Mouse (Mus musculus) intestine, embryonic 16.5 days (tissue): ENCODE data around the gene Ahctf1. TPM values are rescaled to one million over a fixed set of nuclear protein-coding genes. Genes with fewer than 3 reads are reported as not detected.

Experiments
- ATAC-seq: fragments of 200-750 bp; cut with Nextera tagmentation; 2 replicates; pipeline ENCODE4 v1.8.0; 2017; ENCODE audit warnings: moderate TSS enrichment, moderate library complexity
- H3K27ac ChIP-seq: fragments of 300-500 bp; sonication (generic); 2 replicates; pipeline ENCODE4 v1.5.1; 2014; ENCODE audit warnings: mild to moderate bottlenecking, low read length
- H3K27me3 ChIP-seq: fragments of 300-500 bp; sonication (generic); replicated peaks from 2 replicates; pipeline ENCODE4 v1.6.1; 2014; ENCODE audit warnings: low read length, control low read depth, mixed read lengths; ENCODE audit not compliant: control insufficient read depth, insufficient read depth
- H3K36me3 ChIP-seq: fragments of 300-500 bp; sonication (generic); 2 replicates; pipeline ENCODE4 v1.6.1; 2014; ENCODE audit warnings: low read length, control low read depth; ENCODE audit not compliant: control insufficient read depth, insufficient read depth
- H3K4me1 ChIP-seq: fragments of 300-500 bp; sonication (generic); 2 replicates; pipeline ENCODE4 v1.6.1; 2014; ENCODE audit warnings: low read length, control low read depth, mixed read lengths; ENCODE audit not compliant: control insufficient read depth, insufficient read depth
- H3K4me2 ChIP-seq: fragments of 300-500 bp; sonication (generic); 2 replicates; pipeline ENCODE4 v1.6.1; 2014; ENCODE audit warnings: low read depth, low read length, control low read depth
- H3K4me3 ChIP-seq: fragments of 300-500 bp; sonication (generic); 2 replicates; pipeline ENCODE4 v1.5.1; 2014; ENCODE audit warnings: mild to moderate bottlenecking, low read length
- H3K9ac ChIP-seq: fragments of 300-500 bp; sonication (generic); 2 replicates; pipeline ENCODE4 v1.6.1; 2014; ENCODE audit warnings: low read depth, low read length
- H3K9me3 ChIP-seq: fragments of 300-500 bp; sonication (generic); 2 replicates; pipeline ENCODE4 v1.6.1; 2016; ENCODE audit warnings: low read length, control low read depth; ENCODE audit not compliant: control insufficient read depth
- WGBS: fragments of 180-500 bp; shearing (Covaris S2); extraction: QIAGEN DNeasy Blood & Tissue Kit; methylation state at CpG from one replicate; pipeline ENCODE4 v1.1.7; 2014; 5-methylcytosine and 5-hydroxymethylcytosine counted together
- polyA plus RNA-seq: library from polyadenylated mRNA; unstranded; fragments of >200 nt; fragmentation: Nextera tagmentation; extraction: Ambion mirVana; gene quantifications from 2 replicates; pipeline ENCODE4 v1.2.1, GENCODE M21; 2015

The Ahctf1 gene
- 12.3 and 12.9 TPM in 2 replicates for polyA plus RNA-seq

DNA sequence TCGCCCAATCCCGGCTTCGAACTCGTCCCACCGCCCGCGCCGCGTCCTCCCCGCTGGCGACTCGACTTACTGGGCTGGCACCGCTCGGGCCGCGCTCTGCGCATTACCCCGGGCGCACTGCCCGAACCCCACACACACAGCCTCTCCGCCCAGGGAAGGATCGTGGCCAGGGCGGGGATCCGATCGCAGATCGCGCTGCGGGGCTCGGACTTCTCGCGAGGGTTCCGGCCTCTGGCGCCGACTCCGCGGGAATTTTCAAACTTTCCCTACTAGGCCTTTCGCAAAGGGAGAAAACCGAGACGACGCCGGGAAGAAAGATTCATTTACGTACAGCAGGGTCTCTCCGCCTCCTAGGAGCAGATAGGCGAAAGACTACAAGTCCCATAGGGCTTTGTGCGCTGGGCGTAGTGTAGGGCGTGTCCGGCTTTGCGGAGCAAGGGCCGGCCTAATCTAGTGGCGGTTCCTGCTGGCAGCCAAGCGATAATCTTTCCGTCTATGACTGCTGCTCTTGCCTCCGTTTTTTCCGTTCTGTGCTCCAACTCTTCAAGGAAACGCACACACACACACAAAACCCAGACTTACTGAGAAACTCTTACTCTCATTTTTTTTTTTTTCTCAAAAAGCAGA is at the start of gene Ahctf1:
TSS of gene Ahctf1 (minus strand) at position 168 of the 627 bp plus-strand sequence.
- peak within 1 kb of the TSS; percentile 93 for H3K9ac ChIP-seq
- no peaks in the 10 kb centered on the region for H3K36me3 ChIP-seq
- WGBS: under 1% methylated on average over 56 of the region's 56 CpGs
- ATAC-seq: peak; percentile 99
- no peaks in the 10 kb centered on the region for H3K9me3 ChIP-seq
- H3K27me3 ChIP-seq: no peaks in the 10 kb centered on the region
- peak within 1 kb of the TSS; percentile 98 for H3K27ac ChIP-seq
- H3K4me1 ChIP-seq: peaks cover 15% of the 10 kb centered on the region
- peak within 1 kb of the TSS; percentile 75 for H3K4me2 ChIP-seq
- H3K4me3 ChIP-seq: peak within 1 kb of the TSS; percentile 86

DNA sequence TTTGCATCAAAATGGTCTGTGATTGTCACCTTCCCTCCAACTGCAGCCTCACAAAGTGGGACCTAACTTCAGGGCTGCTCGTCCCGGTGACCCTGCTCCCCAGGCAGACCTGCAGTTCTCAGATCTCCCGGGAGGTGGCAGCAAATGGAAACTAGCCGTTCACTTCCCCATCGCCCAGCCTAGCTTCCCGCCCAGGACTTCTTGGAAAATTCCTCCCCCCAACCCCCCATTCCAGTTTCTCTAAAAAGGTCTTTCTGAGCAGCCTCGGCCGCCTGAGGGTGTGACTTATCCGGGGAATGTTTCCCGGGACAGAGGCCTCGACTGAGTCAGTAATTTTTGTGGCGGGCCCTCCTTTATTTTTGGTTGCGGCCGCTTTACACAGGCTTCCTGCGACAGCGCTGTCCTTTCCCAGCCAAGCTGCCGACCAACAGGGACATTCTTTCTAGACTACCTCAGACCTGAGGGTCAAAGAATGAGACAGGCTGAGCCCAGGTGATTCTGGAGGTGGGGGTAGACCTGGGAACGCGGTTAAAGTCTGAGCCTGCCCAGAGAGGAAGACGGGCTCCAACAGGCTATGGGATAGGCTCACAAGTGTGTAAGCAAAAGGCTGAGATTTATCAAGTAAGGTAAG is 44.4 kb upstream of the Ahctf1 start:
- Histone ChIP-seq H3K4me3 (peak overlapping the region; percentile 49), H3K36me3 (no peaks in the 10 kb centered on the region), H3K27ac (0 out of 2 replicates have a peak overlapping the region, but pooled peaks have one; percentile 23), H3K4me2 (peak overlapping the region; percentile 83), H3K27me3 (no peaks in the 10 kb centered on the region), H3K9me3 (no peaks in the 10 kb centered on the region), H3K4me1 (peaks cover 4% of the 10 kb centered on the region; the same call in 1 of the 2 replicates), H3K9ac (peak overlapping the region; percentile 72)
- WGBS: 2% methylated on average over 20 of the region's 20 CpGs
- peak; percentile 78 for ATAC-seq

DNA sequence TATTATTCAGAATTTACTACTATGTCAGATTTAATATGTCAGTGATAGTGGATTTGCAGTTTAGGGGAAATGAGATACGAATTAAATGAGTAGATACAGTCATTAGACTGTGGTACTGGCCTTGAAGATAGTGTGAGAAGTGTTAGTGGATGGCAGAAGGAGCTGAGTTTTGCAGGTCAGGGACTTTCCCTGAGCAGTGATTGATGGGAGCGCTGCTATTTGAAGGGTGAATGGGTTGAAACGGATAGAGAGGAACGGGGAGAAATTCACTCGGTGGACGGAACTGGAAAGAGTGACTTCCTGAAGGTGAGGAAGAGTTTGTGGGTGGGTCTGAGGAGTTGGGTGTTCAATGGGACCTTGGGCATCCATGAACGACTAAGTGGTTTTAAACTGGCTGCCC is 43.7 kb upstream of the Ahctf1 start:
- H3K9me3 ChIP-seq: no peaks in the 10 kb centered on the region
- H3K9ac ChIP-seq: 0 out of 2 replicates have a peak overlapping the region, but pooled peaks have one; percentile 72
- WGBS: 46% methylated on average over 7 of the region's 7 CpGs
- no peaks in the 10 kb centered on the region for H3K27me3 ChIP-seq
- peak overlapping the region; percentile 83; the same call in 1 of the 2 replicates for H3K4me2 ChIP-seq
- ATAC-seq: no peak
- no peak overlapping the region for H3K4me3 ChIP-seq
- no peak overlapping the region for H3K27ac ChIP-seq
- H3K4me1 ChIP-seq: peaks cover 4% of the 10 kb centered on the region; the same call in 1 of the 2 replicates
- no peaks in the 10 kb centered on the region for H3K36me3 ChIP-seq

DNA sequence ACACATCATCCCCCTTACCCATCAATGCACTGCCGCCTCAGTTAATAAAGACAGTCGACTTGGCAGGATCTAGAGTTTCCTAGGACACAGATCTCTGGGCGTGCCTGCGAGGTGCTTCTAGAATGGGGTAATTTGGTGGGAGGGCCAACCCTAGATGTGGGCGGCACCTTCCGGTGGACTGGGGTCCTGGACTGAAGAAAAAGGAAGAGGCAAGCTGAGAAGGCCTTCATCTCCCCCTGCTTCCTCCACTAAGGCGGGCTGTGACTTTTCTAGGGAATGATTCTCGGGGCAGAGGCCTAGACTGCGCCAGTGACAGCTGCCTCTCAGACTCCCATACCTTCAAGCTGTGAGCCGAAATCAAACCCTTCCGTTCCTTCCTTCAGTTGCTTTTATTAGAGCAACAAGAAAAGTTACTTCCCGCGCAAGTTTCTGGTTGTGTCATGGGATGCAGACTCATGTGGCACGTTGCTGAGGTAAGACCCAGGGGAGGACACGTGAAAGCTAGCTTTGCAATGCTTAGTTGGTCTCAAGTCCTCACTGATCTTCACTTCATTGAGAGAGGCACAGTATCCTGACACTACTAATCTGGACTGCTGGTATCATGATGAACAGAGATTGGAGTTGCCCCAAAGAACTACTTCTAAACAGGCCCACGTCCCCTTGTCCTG is 42.5 kb upstream of the Ahctf1 start:
- Histone ChIP-seq H3K27ac (no peak overlapping the region), H3K27me3 (no peaks in the 10 kb centered on the region), H3K9me3 (no peaks in the 10 kb centered on the region), H3K9ac (no peak overlapping the region), H3K4me2 (no peak overlapping the region), H3K4me1 (peaks cover 4% of the 10 kb centered on the region; the same call in 1 of the 2 replicates), H3K4me3 (no peak overlapping the region), H3K36me3 (no peaks in the 10 kb centered on the region)
- WGBS: 89% methylated on average over 16 of the region's 16 CpGs
- ATAC-seq: no peak

DNA sequence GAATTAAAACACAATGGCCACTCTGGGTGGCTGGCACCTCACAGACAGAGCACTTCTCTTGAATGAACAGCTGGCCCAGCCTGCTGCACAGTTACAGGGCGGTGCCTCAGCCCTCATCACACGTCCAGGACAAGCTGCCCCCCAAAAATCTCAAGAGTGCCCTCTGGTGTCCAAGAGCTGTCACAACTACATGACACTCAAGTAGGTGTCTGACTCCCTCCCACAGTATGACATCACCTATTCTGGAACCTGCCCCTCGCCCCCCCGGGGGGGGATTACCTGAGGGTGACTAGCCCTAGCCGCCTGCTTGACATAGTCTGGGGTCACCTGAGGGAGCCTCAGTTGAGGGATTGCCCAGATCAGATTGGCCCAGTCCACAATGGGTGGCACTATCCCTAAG is 41.4 kb upstream of the Ahctf1 start:
- Histone ChIP-seq H3K27ac (no peak overlapping the region), H3K4me2 (no peak overlapping the region), H3K9me3 (no peaks in the 10 kb centered on the region), H3K4me1 (peaks cover 4% of the 10 kb centered on the region; the same call in 1 of the 2 replicates), H3K9ac (no peak overlapping the region), H3K27me3 (no peaks in the 10 kb centered on the region), H3K4me3 (no peak overlapping the region), H3K36me3 (no peaks in the 10 kb centered on the region)
- 16% methylated on average over 5 of the region's 5 CpGs for WGBS
- ATAC-seq: peak; percentile 65

DNA sequence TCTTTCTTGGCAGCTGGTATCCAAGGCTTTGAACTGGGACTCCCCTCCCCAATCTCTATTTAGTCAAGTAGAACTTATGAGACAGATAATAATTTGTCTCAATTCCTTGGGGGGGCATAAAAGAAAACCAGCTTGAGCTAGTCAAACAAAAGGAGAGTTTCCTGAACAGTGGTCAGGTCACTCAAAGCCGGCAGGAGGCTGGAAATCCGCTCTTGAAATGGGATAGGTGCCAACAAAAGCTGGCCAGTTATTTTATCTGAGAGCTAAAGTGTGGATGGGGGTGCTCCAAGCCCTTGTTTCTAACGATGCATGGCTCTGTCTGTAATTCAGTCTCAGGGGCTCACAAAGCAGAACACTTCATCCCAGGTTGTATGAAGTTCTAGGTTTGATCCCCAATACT is 40.5 kb upstream of the Ahctf1 start:
- Histone ChIP-seq H3K9me3 (no peaks in the 10 kb centered on the region), H3K4me1 (peaks cover 4% of the 10 kb centered on the region; the same call in 1 of the 2 replicates), H3K4me3 (no peak overlapping the region), H3K9ac (no peak overlapping the region), H3K27ac (no peak overlapping the region), H3K36me3 (no peaks in the 10 kb centered on the region), H3K27me3 (no peaks in the 10 kb centered on the region), H3K4me2 (no peak overlapping the region)
- 37% methylated on average over 3 of the region's 3 CpGs for WGBS
- no peak for ATAC-seq

DNA sequence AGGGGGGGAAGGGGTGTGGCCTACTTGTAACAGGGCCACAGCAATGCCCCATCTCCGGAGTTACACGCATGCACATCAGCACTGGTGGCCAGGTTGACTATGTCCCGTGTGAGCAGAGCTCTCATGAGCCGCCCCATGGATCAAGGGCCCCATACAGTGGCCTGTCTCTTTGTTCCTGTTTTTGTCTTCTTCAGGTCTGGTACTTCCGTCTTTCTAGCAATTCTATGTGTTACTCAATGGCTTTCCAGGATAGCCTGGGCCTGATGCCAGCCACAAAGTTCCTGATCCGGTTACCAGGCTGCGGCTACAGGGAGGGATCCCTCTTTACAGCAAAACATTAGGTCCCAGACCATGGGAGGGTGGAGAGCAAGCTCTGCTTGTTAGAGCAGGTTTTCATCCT is 39.1 kb upstream of the Ahctf1 start:
- Histone ChIP-seq H3K36me3 (no peaks in the 10 kb centered on the region), H3K4me3 (no peak overlapping the region), H3K4me2 (no peak overlapping the region), H3K4me1 (no peaks in the 10 kb centered on the region), H3K27me3 (no peaks in the 10 kb centered on the region), H3K9me3 (no peaks in the 10 kb centered on the region), H3K27ac (no peak overlapping the region), H3K9ac (no peak overlapping the region)
- 75% methylated on average over 7 of the region's 7 CpGs for WGBS
- ATAC-seq: no peak

DNA sequence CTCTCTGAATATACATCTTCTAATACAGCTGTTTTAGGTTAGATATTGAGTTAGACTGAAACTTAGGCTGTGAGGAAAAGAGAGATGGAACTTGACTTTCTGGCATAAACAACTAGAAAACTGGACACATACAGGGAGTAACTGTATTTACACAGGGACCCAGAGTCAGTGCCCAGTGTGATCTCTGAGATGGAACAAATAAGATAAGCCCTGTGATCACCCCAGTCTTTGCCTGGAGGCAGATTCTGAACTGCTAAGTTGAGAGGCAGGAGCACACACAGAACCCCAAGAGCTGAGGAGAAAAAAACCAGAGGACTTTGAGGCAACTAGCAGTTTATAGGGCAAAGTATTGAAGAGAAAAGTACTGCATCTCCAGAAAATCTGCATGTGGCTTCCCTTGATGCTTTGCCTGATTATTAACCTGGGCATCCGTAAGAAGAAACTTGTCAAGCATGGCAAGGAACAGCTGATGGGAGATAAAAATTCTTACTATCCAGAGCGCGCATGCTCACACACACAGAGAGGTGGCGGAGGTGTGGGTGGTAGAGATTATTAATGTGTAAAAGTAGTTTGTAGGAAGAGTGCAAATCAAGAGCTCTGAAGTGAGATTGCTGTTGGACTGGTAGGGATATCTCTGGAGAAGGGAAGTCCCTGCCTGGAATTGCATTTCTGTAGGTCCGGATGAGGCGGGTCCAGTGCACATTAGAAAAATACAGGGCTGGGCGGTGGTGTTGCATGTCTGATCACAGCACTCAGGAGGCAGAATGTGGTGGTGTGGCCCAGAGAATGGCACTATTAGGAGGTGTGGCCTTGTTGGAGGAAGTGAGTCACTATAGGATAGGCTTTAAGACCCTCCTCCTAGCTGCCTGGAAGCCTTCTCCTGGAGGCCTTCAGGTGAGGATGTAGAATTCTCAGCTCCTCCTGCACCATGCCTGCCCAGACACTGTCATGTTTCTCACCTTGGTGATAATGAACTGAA is 33.2 kb upstream of the Ahctf1 start:
- no peak for ATAC-seq
- Histone ChIP-seq H3K4me1 (0 out of 2 replicates have a peak, but pooled peaks cover 5% of the 10 kb centered on the region), H3K27ac (no peak overlapping the region), H3K27me3 (no peaks in the 10 kb centered on the region), H3K36me3 (no peaks in the 10 kb centered on the region), H3K4me3 (no peak overlapping the region), H3K4me2 (no peak overlapping the region), H3K9me3 (peaks cover 3% of the 10 kb centered on the region; the same call in 1 of the 2 replicates), H3K9ac (no peak overlapping the region)
- 81% methylated on average over 7 of the region's 7 CpGs for WGBS
